Mouse (Mus musculus) hindbrain, embryonic 11.5 days (tissue): ENCODE data around the gene Sez6l. TPM values are rescaled to one million over a fixed set of nuclear protein-coding genes. Genes with fewer than 3 reads are reported as not detected.

ENCODE experiments used
- ATAC-seq: fragments of 200-750 bp; cut with Nextera tagmentation; 2 replicates; pipeline ENCODE4 v1.8.0; 2017; ENCODE audit warnings: mild to moderate bottlenecking, moderate TSS enrichment, moderate library complexity; ENCODE audit not compliant: low FRiP score
- DNase-seq: peaks from one replicate; pipeline ENCODE4 v3.0.0-alpha.2; 2015; ENCODE audit warnings: low spot score
- H3K27ac ChIP-seq: fragments of 300-500 bp; sonication (generic); 2 replicates; pipeline ENCODE4 v1.5.1; 2014; ENCODE audit warnings: mild to moderate bottlenecking, low read depth, low read length
- H3K27me3 ChIP-seq: fragments of 300-500 bp; sonication (generic); 2 replicates; pipeline ENCODE4 v1.6.1; 2014; ENCODE audit warnings: mild to moderate bottlenecking, low read length, moderate library complexity, mixed read lengths; ENCODE audit not compliant: control insufficient read depth, insufficient read depth
- H3K36me3 ChIP-seq: fragments of 300-500 bp; sonication (generic); 2 replicates; pipeline ENCODE4 v1.6.1; 2014; ENCODE audit warnings: mild to moderate bottlenecking, low read length, moderate library complexity, mixed read lengths; ENCODE audit not compliant: control insufficient read depth, insufficient read depth
- H3K4me1 ChIP-seq: fragments of 300-500 bp; sonication (generic); replicated peaks from 2 replicates; pipeline ENCODE4 v1.6.1; 2014; ENCODE audit warnings: low read length, mixed read lengths; ENCODE audit not compliant: control insufficient read depth, insufficient read depth
- H3K4me2 ChIP-seq: fragments of 300-500 bp; sonication (generic); replicated peaks from 2 replicates; pipeline ENCODE4 v1.6.1; 2014; ENCODE audit warnings: mild to moderate bottlenecking, low read depth, low read length
- H3K4me3 ChIP-seq: fragments of 300-500 bp; sonication (generic); 2 replicates; pipeline ENCODE4 v1.5.1; 2014; ENCODE audit warnings: low read depth, low read length
- H3K9ac ChIP-seq: fragments of 300-500 bp; sonication (generic); 2 replicates; pipeline ENCODE4 v1.6.1; 2014; ENCODE audit warnings: low read depth, low read length
- H3K9me3 ChIP-seq: fragments of 300-500 bp; sonication (generic); 2 replicates; pipeline ENCODE4 v1.6.1; 2016; ENCODE audit warnings: low read length; ENCODE audit not compliant: control insufficient read depth
- WGBS: fragments of 180-500 bp; shearing (Covaris S2); extraction: QIAGEN DNeasy Blood & Tissue Kit; methylation state at CpG from one replicate; pipeline ENCODE4 v1.1.7; 2014; 5-methylcytosine and 5-hydroxymethylcytosine counted together
- polyA plus RNA-seq: library from polyadenylated mRNA; unstranded; fragments of >200 nt; fragmentation: Nextera tagmentation; extraction: Ambion mirVana; gene quantifications from 2 replicates; pipeline ENCODE4 v1.2.1, GENCODE M21; 2014

Gene Sez6l
- polyA plus RNA-seq, 1 experiment from 2014 or later = 5.1 TPM

DNA sequence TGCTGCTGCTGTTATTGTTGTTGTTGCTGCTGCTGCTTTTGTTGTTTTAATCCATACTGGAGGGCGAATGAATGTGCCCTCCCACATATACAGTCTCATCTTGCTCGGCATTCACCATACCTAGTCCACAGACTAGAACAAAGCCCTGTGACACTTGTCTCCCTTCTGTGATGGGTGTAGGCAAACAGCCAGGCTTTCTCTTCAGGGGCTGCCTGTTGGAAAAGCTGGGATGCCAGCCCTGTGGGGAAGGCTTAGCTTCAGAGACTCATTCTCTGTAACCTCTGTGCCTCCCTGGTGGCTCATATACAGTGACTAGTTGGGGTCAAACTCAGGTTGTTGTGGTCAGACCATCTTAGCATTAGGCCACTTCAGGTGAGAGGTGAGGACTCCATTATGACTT lies 30.1 kb upstream of the Sez6l start:
- no peak for ATAC-seq
- Histone ChIP-seq H3K4me2 (no peak overlapping the region), H3K36me3 (no peaks in the 10 kb centered on the region), H3K27me3 (no peaks in the 10 kb centered on the region), H3K9me3 (no peaks in the 10 kb centered on the region), H3K4me3 (no peak overlapping the region), H3K9ac (no peak overlapping the region), H3K4me1 (no peaks in the 10 kb centered on the region), H3K27ac (no peak overlapping the region)
- no peak for DNase-seq
- WGBS = 75% methylated on average over 2 of the region's 2 CpGs

- Histone ChIP-seq H3K36me3 (no peaks in the 10 kb centered on the region), H3K9ac (no peak overlapping the region), H3K4me2 (no peak overlapping the region), H3K4me3 (no peak overlapping the region), H3K27me3 (no peaks in the 10 kb centered on the region), H3K9me3 (no peaks in the 10 kb centered on the region), H3K4me1 (no peaks in the 10 kb centered on the region), H3K27ac (no peak overlapping the region)
- no peak for ATAC-seq
- 87% methylated on average over 14 of the region's 14 CpGs for WGBS
- DNase-seq = no peak
Observed at GRCm38 (mm10) chr5:112605371-112605770, 28.4 kb upstream of the Sez6l start.

GRCm38 (mm10) chr5:112604251-112604650 lies 27.3 kb upstream of the Sez6l start:
- DNase-seq (no peak), ATAC-seq (no peak)
- Histone ChIP-seq H3K4me3 (no peak overlapping the region), H3K27me3 (no peaks in the 10 kb centered on the region), H3K9ac (no peak overlapping the region), H3K36me3 (no peaks in the 10 kb centered on the region), H3K4me1 (no peaks in the 10 kb centered on the region), H3K27ac (no peak overlapping the region), H3K4me2 (no peak overlapping the region), H3K9me3 (no peaks in the 10 kb centered on the region)
- 100% methylated on average over 1 of the region's 1 CpGs for WGBS

- WGBS = 35% methylated on average over 3 of the region's 3 CpGs
- Histone ChIP-seq H3K9ac (no peak overlapping the region), H3K9me3 (no peaks in the 10 kb centered on the region), H3K4me3 (no peak overlapping the region), H3K27ac (no peak overlapping the region), H3K36me3 (no peaks in the 10 kb centered on the region), H3K27me3 (no peaks in the 10 kb centered on the region), H3K4me1 (no peaks in the 10 kb centered on the region), H3K4me2 (no peak overlapping the region)
- ATAC-seq = no peak
- peak; percentile 15 for DNase-seq
Observed at GRCm38 (mm10) chr5:112603594-112603993, 26.6 kb upstream of the Sez6l start.

DNA sequence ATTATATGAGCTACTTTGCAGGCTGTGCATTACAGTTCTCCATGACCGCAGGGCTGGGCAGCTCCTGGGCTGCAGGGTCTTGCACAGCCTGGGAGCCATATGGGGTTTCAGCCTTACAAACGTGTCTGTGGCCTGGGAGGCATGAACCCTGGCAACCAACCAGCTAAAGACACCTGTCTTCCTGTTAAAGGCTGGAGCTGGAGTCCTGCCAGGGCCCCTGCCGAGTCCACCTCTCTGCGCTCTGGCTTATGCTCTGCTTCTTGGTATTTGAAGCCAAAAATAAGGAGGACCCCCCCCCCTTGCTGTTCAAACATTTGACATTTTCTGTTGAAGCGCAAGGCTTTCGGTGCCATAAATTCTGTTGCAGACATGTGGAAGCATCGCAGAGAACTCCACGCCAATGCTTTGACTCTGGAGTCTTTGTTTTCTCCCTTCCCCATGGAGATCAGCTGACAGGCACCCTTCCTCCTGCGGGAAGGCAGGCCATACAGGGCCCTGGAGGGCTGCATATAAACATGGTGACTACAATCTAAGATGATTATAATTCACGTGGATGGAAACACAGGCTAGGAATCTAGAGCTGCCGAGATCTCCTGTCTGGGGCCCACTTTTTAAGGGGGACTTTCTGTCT lies 23.4 kb upstream of the Sez6l start:
- ATAC-seq (no peak), DNase-seq (no peak)
- Histone ChIP-seq H3K9ac (no peak overlapping the region), H3K4me1 (0 out of 2 replicates have a peak, but pooled peaks cover 2% of the 10 kb centered on the region), H3K36me3 (no peaks in the 10 kb centered on the region), H3K4me3 (no peak overlapping the region), H3K27ac (no peak overlapping the region), H3K27me3 (no peaks in the 10 kb centered on the region), H3K4me2 (no peak overlapping the region), H3K9me3 (no peaks in the 10 kb centered on the region)
- WGBS = 62% methylated on average over 11 of the region's 11 CpGs

- no peak overlapping the region for H3K27ac ChIP-seq
- no peaks in the 10 kb centered on the region for H3K27me3 ChIP-seq
- H3K9me3 ChIP-seq = no peaks in the 10 kb centered on the region
- H3K4me2 ChIP-seq = no peak overlapping the region
- whole genome bisulfite sequencing = 88% methylated on average over 6 of the region's 6 CpGs
- no peak overlapping the region for H3K9ac ChIP-seq
- H3K4me3 ChIP-seq = no peak overlapping the region
- peaks cover 2% of the 10 kb centered on the region; the same call in 1 of the 2 replicates for H3K4me1 ChIP-seq
- DNase-seq (no peak), ATAC-seq (no peak)
- no peaks in the 10 kb centered on the region for H3K36me3 ChIP-seq
Observed at GRCm38 (mm10) chr5:112599538-112600308, 22.7 kb upstream of the Sez6l start.

- no peaks in the 10 kb centered on the region for H3K27me3 ChIP-seq
- H3K9me3 ChIP-seq = no peaks in the 10 kb centered on the region
- H3K9ac ChIP-seq = no peak overlapping the region
- WGBS = 91% methylated on average over 6 of the region's 6 CpGs
- no peak for DNase-seq
- H3K4me2 ChIP-seq = no peak overlapping the region
- no peak overlapping the region for H3K4me3 ChIP-seq
- no peak overlapping the region for H3K27ac ChIP-seq
- ATAC-seq = no peak
- no peaks in the 10 kb centered on the region for H3K36me3 ChIP-seq
- peaks cover 2% of the 10 kb centered on the region; the same call in 1 of the 2 replicates for H3K4me1 ChIP-seq
Observed at GRCm38 (mm10) chr5:112597876-112598275, 20.9 kb upstream of the Sez6l start.

DNA sequence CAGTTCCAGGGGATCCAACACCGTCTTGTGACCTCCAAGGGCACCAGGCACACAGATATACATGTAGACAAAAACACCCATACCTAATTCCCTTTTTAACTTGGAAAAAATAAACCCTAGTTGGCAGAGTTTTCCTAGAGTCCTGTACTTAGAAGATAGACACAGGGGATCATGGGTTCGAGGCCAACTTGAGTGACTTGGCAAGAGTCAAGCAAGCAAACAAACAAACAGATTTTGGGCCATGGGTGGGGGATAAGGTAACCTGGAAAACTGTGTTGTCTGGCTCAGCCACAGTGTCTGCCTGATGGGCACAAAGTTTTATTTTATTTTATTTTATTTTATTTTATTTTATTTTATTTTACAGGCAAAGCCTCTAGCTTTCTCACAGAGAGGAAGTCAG lies 20.3 kb upstream of the Sez6l start:
- Histone ChIP-seq H3K27me3 (no peaks in the 10 kb centered on the region), H3K27ac (no peak overlapping the region), H3K36me3 (no peaks in the 10 kb centered on the region), H3K4me2 (no peak overlapping the region), H3K9ac (no peak overlapping the region), H3K4me3 (no peak overlapping the region), H3K4me1 (peaks cover 2% of the 10 kb centered on the region; the same call in 1 of the 2 replicates), H3K9me3 (no peaks in the 10 kb centered on the region)
- no peak for ATAC-seq
- WGBS = 88% methylated on average over 2 of the region's 2 CpGs
- DNase-seq = no peak

GRCm38 (mm10) chr5:112596729-112597128 lies 19.7 kb upstream of the Sez6l start:
- no peak overlapping the region for H3K9ac ChIP-seq
- H3K9me3 ChIP-seq = no peaks in the 10 kb centered on the region
- peaks cover 2% of the 10 kb centered on the region; the same call in 1 of the 2 replicates for H3K4me1 ChIP-seq
- no peak for ATAC-seq
- WGBS = 80% methylated on average over 9 of the region's 9 CpGs
- no peaks in the 10 kb centered on the region for H3K36me3 ChIP-seq
- H3K27ac ChIP-seq = no peak overlapping the region
- H3K4me2 ChIP-seq = no peak overlapping the region
- DNase-seq = no peak
- H3K27me3 ChIP-seq = no peaks in the 10 kb centered on the region
- no peak overlapping the region for H3K4me3 ChIP-seq
